ENCODE assay signal across 8 mouse cellular contexts in the genomic region with DNA sequence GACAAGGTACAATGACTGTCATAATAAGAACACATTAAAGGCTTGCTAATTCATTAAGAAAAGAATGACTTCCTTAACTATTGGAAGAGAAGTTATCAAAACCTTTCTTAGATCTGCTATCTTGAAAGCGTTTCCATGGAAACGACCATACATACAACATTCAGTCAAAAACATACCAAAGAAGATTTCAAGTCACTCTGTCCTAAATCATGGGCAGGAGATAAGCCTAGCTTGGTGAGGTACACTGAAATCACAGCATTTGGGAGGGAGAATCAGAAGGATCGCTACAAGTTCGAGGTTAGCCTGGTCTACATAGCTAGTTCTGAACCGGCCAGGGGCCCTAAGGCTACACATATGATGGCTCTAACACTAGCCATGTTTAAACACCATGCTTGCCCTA. TPM values are rescaled to one million over a fixed set of nuclear protein-coding genes. Genes with fewer than 3 reads are reported as not detected.
A peak's percentile ranks its signal among the peaks of the same experiment; 100 is the strongest.
DNase-seq lines count a peak whose midpoint lies in the region; ATAC-seq lines count a peak whose summit lies in the region.

No protein-coding gene starts in this region.

- peak overlapping the region; percentile 90 for H3K27ac ChIP-seq in heart, embryonic 15.5 days
- H3K27ac ChIP-seq in hindbrain, embryonic 12.5 days, result peak overlapping the region; percentile 96; the same call in 1 of the 2 replicates
- H3K27ac ChIP-seq in midbrain, embryonic 15.5 days, result peak overlapping the region; percentile 97; the same call in 1 of the 2 replicates

- 56% methylated on average over 5 of the region's 5 CpGs for WGBS in heart, embryonic 15.5 days
- 70% methylated on average over 5 of the region's 5 CpGs for WGBS in hindbrain, embryonic 12.5 days
- whole genome bisulfite sequencing in midbrain, embryonic 15.5 days, result 69% methylated on average over 5 of the region's 5 CpGs

- no peaks in the 10 kb centered on the region for H3K9me3 ChIP-seq in heart, embryonic 15.5 days (replicated peaks)
- H3K9me3 ChIP-seq in hindbrain, embryonic 12.5 days (replicated peaks), result peaks cover 11% of the 10 kb centered on the region; the same call in 1 of the 2 replicates
- H3K9me3 ChIP-seq in midbrain, embryonic 15.5 days, result no peaks in the 10 kb centered on the region

- H3K4me3 ChIP-seq in heart, embryonic 15.5 days, result peak overlapping the region; percentile 81
- peak overlapping the region; percentile 88 for H3K4me3 ChIP-seq in hindbrain, embryonic 12.5 days
- H3K4me3 ChIP-seq in midbrain, embryonic 15.5 days, result peak overlapping the region; percentile 88

- no peaks in the 10 kb centered on the region for H3K36me3 ChIP-seq in heart, embryonic 15.5 days
- peaks cover 4% of the 10 kb centered on the region; the same call in 1 of the 2 replicates for H3K36me3 ChIP-seq in hindbrain, embryonic 12.5 days
- peaks cover 5% of the 10 kb centered on the region; the same call in 1 of the 2 replicates for H3K36me3 ChIP-seq in midbrain, embryonic 15.5 days (replicated peaks)

- H3K27me3 ChIP-seq in heart, embryonic 15.5 days, result no peaks in the 10 kb centered on the region
- peaks cover 4% of the 10 kb centered on the region; the same call in 1 of the 2 replicates for H3K27me3 ChIP-seq in hindbrain, embryonic 12.5 days
- H3K27me3 ChIP-seq in midbrain, embryonic 15.5 days (replicated peaks), result no peaks in the 10 kb centered on the region

- no peak for ATAC-seq in heart, embryonic 15.5 days (replicated peaks; ENCODE audit: insufficient number of reproducible peaks, insufficient read depth, low FRiP score, low read depth)
- no peak for ATAC-seq in hindbrain, embryonic 12.5 days (ENCODE audit: low FRiP score)
- peak; percentile 11; the same call in 1 of the 2 replicates for ATAC-seq in midbrain, embryonic 15.5 days (replicated peaks)

- peaks cover 9% of the 10 kb centered on the region for H3K4me1 ChIP-seq in heart, embryonic 15.5 days (replicated peaks)
- peaks cover 3% of the 10 kb centered on the region; the same call in 1 of the 2 replicates for H3K4me1 ChIP-seq in hindbrain, embryonic 12.5 days
- peaks cover 15% of the 10 kb centered on the region for H3K4me1 ChIP-seq in midbrain, embryonic 15.5 days

- H3K9ac ChIP-seq in heart, embryonic 15.5 days, result peak overlapping the region; percentile 84
- H3K9ac ChIP-seq in hindbrain, embryonic 12.5 days, result peak overlapping the region; percentile 80; the same call in 1 of the 2 replicates
- peak overlapping the region; percentile 91 for H3K9ac ChIP-seq in midbrain, embryonic 15.5 days

- intact Hi-C loops in heart, postnatal 36 days (cut with DNase I), result no loop called here

- peak overlapping the region; percentile 67 for H3K4me2 ChIP-seq in heart, embryonic 15.5 days
- H3K4me2 ChIP-seq in hindbrain, embryonic 12.5 days (replicated peaks), result peak overlapping the region; percentile 73
- H3K4me2 ChIP-seq in midbrain, embryonic 15.5 days, result peak overlapping the region; percentile 74

- no peak for DNase-seq in heart, postnatal 36 days
- peak; percentile 25 for DNase-seq in MEL-GATA-1-ER (ENCODE audit: extremely low read depth, low read depth)
- no peak for DNase-seq in right cerebral cortex, adult 2 months (ENCODE audit: low spot score in 2 of 2)
- no peak for DNase-seq in spleen, adult 18-20 months
- DNase-seq in adrenal gland, adult (ENCODE audit: inconsistent age in 2 of 2, low spot score in 1 of 2), result no peak

RNA-seq across cellular contexts. Expression of gene Armh3, which starts 0.9 kb away (rescaled TPM):
- 12.2 and 15.3 TPM in 2 replicates for polyA plus RNA-seq in heart, embryonic 15.5 days (2015; fragmentation: Nextera tagmentation; extraction: Ambion mirVana)
- total RNA-seq in heart, postnatal 36 days (2021), result 10 to 100 TPM; 15.5 to 15.8 TPM
- 21.3 and 24.2 TPM in 2 replicates for polyA plus RNA-seq in hindbrain, embryonic 12.5 days (2016; fragmentation: Nextera tagmentation; extraction: Ambion mirVana)
- 25.4 and 25.9 TPM in 2 replicates for polyA plus RNA-seq in midbrain, embryonic 15.5 days (2015; fragmentation: Nextera tagmentation; extraction: Ambion mirVana)

RNA-seq across cellular contexts. Expression of gene Hps6, which starts 5.9 kb away (rescaled TPM):
- polyA plus RNA-seq in heart, embryonic 15.5 days (2015; fragmentation: Nextera tagmentation; extraction: Ambion mirVana), result 6.5 and 7.5 TPM in 2 replicates
- 1 to 10 TPM; 6.1 to 6.3 TPM for total RNA-seq in heart, postnatal 36 days (2021)
- 4.8 and 5.1 TPM in 2 replicates for polyA plus RNA-seq in hindbrain, embryonic 12.5 days (2016; fragmentation: Nextera tagmentation; extraction: Ambion mirVana)
- polyA plus RNA-seq in midbrain, embryonic 15.5 days (2015; fragmentation: Nextera tagmentation; extraction: Ambion mirVana), result 3.9 and 4.0 TPM in 2 replicates

RNA-seq across cellular contexts. Expression of gene Pprc1, which starts 47.3 kb away (rescaled TPM):
- 17.7 and 25.8 TPM in 2 replicates for polyA plus RNA-seq in heart, embryonic 15.5 days (2015; fragmentation: Nextera tagmentation; extraction: Ambion mirVana)
- total RNA-seq in heart, postnatal 36 days (2021), result 10 to 100 TPM; 16.1 to 16.4 TPM
- 28.5 and 30.8 TPM in 2 replicates for polyA plus RNA-seq in hindbrain, embryonic 12.5 days (2016; fragmentation: Nextera tagmentation; extraction: Ambion mirVana)
- polyA plus RNA-seq in midbrain, embryonic 15.5 days (2015; fragmentation: Nextera tagmentation; extraction: Ambion mirVana), result 22.0 and 22.5 TPM in 2 replicates

RNA-seq across cellular contexts. Expression of gene Ldb1, which starts 47.6 kb away (rescaled TPM):
- polyA plus RNA-seq in heart, embryonic 15.5 days (2015; fragmentation: Nextera tagmentation; extraction: Ambion mirVana), result 64.5 and 78.7 TPM in 2 replicates
- 10 to 100 TPM; 38.4 to 52.4 TPM for total RNA-seq in heart, postnatal 36 days (2021)
- 129 and 138 TPM in 2 replicates for polyA plus RNA-seq in hindbrain, embryonic 12.5 days (2016; fragmentation: Nextera tagmentation; extraction: Ambion mirVana)
- 122 and 129 TPM in 2 replicates for polyA plus RNA-seq in midbrain, embryonic 15.5 days (2015; fragmentation: Nextera tagmentation; extraction: Ambion mirVana)
